Mouse (Mus musculus) testis, adult 2 months (tissue): ENCODE data around the gene Copz2.
A peak's percentile ranks its signal among the peaks of the same experiment; 100 is the strongest.

Source experiments
- CTCF ChIP-seq: fragments of 200-500 bp; IDR thresholded peaks from 2 replicates; pipeline ENCODE4 v1.5.1; 2012; ENCODE audit warnings: low read depth, mild to moderate bottlenecking, inconsistent platforms, low read length, moderate library complexity; ENCODE audit not compliant: control insufficient read depth, insufficient read depth, insufficient replicate concordance
- POLR2A ChIP-seq: fragments of 200-500 bp; IDR thresholded peaks from 2 replicates; pipeline ENCODE4 v1.6.1; 2012; ENCODE audit warnings: low read depth, mild to moderate bottlenecking, inconsistent platforms, low read length, moderate library complexity; ENCODE audit not compliant: control insufficient read depth

DNA sequence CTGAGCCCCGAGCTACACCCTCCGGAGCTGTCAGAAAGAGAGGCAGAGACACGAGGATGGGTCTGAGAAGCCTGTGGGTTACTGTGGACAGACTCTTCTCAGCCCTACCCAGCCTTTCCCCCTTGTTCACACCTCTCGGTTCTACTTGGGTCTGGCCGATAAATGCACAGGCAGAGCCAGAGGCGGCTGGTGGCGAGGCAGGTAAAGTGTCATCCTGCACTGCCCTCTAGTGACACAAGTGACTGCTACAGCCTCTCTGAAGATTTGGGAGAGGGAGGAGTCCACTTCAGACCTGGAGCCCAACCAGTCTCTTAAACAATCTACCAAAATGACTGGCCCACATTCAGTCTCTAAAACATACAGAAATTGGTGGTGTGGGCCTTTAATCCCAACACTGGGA lies 60.3 kb downstream of the Copz2 start:
- TF ChIP-seq CTCF (peak; percentile 59; the same call in 1 of the 2 replicates), POLR2A (no peak)
